Mouse (Mus musculus): Measurements from ENCODE around the gene Lix1l.

The Lix1l gene

DNA sequence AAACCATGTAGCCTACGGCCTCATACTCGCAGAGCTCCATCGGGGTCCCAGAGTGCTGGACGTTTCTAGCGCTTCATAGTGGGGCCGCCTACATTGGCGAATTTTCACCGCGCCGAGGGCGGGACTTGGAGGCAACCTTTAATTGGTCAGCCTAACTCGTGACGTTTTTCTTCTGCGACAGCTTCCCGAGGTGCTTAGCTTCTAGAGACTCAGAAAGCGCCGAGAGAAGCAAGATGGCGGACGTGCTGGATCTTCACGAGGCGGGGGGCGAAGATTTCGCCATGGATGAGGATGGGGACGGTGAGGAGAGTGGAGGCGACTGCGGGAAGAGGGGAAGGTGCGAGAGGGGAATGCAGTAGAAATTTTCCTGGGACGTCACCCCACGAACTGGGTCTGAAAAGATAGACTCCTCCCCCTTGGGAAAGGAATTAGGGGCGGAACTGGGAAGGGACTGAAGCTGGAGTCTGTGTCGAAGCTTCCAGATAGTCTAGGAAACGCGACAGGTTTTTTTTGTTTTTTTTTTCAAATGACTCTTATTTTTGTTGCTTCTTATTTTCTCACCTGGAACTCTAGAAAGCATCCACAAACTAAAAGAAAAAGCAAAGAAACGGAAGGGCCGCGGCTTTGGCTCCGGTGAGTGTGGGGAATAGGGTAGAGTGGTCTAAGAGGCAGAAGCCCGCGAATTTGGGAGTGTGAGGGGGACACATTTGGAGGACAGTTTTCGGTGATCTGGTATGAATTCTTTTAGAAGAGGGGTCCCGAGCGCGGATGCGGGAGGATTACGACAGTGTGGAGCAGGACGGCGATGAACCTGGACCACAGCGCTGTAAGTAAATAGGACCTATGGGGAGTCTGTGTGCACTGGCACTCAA is 29.0 kb downstream of the Lix1l start, which contains the start of gene Rbm8a:
Gene Rbm8a (plus strand): TSS at position 205 of the 872 bp plus-strand sequence.
- whole genome bisulfite sequencing = under 1% methylated on average over 48 of the region's 48 CpGs

- 60% methylated on average over 1 of the region's 1 CpGs for WGBS
Observed at GRCm38 (mm10) chr3:96634015-96634414, 33.1 kb downstream of the Lix1l start.

- WGBS = 2% methylated on average over 60 of the region's 60 CpGs
Observed at GRCm38 (mm10) chr3:96634928-96635879, 34.3 kb downstream of the Lix1l start, which contains the start of the genes Pex11b and Gm42957. Pex11b (plus strand) TSS chr3:96635376. Gm42957 (plus strand) TSS chr3:96635474.

DNA sequence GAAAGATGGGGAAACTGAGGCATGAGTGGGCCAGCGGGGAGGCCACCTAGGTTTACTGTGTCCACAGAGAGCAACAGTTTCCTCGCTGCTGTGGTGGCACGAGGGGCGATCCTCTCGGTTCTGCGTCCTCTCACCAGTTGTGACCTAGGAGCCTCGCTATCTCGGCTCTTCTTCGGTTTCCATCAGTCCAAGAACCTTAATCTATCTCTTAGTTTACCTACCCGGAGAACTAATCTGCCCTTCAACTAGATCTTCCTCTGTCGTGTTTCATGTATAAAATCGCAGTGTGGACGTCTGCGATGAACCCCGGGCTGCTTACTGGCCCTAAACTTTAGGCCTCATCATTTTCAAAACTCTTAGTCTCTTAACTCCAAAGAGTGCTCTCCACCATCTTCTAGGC is 35.0 kb downstream of the Lix1l start:
- 8% methylated on average over 15 of the region's 15 CpGs for WGBS

DNA sequence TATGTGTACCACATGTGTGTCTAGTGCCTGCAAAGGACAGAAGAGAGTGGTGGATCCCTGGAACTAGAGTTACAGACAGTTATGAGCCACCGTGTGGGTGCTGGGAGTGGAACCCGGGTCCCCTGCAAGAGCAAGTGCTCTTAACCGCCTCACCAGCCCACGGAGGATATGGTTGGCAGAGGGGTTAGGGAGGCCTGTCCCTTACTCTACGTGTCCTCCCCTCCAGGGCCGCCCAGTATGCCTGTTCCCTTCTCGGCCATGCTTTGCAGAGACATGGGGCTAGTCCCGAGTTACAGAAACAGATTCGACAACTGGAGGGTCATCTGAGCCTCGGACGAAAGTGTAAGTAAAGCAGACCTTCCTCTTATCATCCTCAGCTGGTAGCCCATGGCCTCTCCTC is 35.5 kb downstream of the Lix1l start:
- 72% methylated on average over 11 of the region's 11 CpGs for WGBS

DNA sequence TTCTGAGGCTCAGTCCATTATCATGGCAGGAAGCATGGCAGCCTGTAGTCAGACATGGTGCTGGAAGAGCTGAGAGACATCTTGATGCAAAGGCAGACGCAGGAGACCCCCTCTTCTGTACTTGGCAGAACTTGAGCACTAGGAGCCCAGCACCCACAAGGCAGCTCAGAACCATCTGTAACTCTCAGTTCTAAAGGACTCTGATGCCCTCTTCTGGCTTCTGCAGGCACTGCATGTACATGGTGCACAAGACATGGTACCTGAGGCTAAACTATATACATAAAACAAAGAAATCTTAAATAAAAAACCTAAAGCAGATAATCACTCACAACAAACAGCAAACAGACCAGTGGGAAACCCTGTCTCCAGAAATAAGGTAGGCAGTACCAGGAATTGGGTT is 38.3 kb downstream of the Lix1l start:
- WGBS = 61% methylated on average over 1 of the region's 1 CpGs

GRCm38 (mm10) chr3:96645018-96645649 is 44.2 kb downstream of the Lix1l start, which contains the start of gene Itga10:
Itga10 (plus strand) TSS chr3:96645584.
- 60% methylated on average over 7 of the region's 7 CpGs for WGBS

- WGBS = 86% methylated on average over 3 of the region's 3 CpGs
Observed at GRCm38 (mm10) chr3:96647365-96647764, 46.4 kb downstream of the Lix1l start.

DNA sequence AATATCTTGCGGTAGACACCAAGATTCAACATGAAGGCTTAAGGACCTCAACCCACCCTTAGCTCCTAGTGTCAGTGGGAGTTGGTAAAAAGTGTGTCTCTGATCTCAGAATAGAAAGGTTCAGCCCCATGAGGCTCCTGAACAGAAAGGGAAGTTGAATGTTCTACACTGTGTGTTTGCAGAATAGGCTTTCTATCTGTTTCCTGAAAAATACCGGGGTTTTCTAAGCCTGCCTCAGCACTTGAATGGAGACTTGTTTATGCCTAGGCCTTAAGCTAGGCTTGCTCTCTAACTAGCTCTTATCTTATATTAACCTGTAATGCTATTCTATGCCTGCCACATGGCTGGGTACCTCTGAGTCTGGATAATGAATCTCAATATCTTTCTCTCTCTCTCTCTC is 60.0 kb downstream of the Lix1l start:
- 83% methylated on average over 2 of the region's 2 CpGs for WGBS

DNA sequence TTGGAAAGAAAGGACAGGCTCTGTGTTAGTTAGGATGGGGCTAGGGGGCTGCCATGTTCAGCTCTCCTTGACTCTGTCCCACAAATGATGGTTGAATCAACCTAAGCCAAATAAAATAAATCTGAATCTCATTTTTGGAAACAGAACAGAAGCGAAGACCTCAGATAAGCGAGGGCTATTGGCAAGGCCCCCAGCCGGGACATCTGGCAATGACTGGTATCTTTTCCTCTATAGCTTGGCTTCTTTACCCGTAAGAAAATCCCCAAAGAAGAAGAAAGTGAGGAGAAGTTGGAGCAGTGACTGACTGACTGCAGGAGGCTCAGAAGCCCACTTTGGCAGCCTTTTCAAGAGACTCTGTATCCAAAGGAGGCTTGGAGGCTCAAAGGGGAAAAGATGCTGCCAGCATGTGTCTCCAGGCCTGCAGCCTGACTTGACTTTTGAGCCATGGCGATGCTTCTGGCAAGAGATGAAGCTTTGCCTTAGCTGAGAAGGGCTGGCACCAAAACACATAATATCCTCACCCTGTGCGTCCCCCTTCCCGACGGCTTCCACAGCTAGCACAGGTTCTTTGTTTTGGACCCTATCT is 61.9 kb downstream of the Lix1l start:
- WGBS = 27% methylated on average over 8 of the region's 8 CpGs

DNA sequence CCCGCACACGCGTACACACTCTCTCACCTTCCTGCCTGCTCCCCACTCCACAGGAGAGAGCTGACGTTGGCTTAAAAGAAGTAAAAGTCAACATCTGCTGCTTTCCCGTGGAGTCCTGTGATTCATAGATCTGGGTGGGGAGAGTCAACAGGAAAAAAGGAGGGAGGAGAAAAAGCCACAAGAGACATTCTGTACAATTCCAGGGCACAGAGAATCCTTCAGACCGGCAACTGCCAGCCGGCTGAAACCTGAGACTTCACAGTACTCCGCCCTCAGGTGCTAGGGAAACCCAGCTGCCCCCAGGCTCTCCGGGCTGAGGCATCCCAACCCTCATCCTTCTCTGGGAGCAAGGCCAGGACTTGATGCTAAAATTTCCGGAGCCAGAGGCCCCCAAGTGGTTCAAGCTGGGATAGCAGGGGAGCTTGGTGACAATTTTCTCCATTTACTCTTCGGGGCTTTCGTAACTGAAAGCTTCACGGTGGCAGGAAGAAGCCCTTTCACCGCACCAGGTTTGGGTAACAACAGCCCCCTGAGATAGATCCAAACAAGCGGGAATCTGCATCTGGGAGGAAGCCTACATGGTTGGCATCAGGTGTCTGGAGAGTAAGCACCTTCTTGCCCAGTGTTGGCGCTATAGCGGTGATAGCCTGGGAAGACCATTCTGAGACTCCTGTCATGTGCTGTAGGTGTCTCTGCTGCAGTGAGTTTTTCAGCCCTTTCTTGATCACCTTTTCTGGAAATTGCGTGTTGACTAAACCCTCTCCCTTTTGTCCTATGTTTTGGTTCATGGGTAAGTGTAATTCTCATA is 62.7 kb downstream of the Lix1l start:
- WGBS = 3% methylated on average over 18 of the region's 18 CpGs

- WGBS = 94% methylated on average over 7 of the region's 7 CpGs
Observed at GRCm38 (mm10) chr3:96665732-96666363, 64.9 kb downstream of the Lix1l start.

DNA sequence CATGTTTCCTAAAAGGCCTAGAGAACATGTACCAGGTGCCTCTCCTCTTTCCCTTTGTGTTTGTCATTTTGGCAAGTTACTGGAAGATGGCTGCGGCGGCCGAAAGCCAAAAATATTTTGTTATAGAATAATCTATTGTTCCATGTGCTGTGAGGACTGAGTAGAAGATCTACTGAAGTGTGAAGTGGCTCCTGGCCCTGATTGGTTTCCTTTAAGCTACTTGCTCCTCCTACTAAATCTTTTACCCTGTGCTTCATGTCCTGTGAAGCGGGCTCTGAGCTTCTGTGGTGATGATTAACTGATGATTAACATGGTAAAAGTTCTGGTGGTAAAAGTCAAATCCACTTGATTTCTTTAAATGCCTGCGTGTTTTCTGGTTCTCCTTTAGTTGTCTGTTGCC is 66.0 kb downstream of the Lix1l start:
- WGBS = 94% methylated on average over 5 of the region's 5 CpGs

DNA sequence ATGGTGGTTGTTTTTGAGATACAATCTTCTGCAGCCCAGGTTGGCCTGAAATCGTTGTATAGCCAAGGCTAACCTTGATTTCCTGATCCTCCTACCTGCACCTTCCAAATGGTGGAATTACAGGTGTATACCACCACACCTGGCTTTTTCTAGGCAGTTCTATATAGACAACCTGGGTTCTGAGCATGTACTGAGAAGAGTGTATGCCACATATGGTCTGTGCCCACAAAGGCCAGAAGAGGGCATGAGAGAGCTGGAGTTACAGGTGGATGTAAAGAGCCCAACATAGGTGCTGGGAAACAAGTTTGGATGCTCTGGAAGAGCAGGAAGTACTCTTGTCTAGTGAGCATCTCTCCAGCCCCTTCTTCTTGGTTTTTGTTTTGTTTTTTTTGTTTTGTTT is 66.4 kb downstream of the Lix1l start:
- 43% methylated on average over 1 of the region's 1 CpGs for WGBS

GRCm38 (mm10) chr3:96668424-96669067 is 67.6 kb downstream of the Lix1l start:
- WGBS = 88% methylated on average over 5 of the region's 5 CpGs

- WGBS = 5% methylated on average over 35 of the region's 35 CpGs
Observed at GRCm38 (mm10) chr3:96669727-96670468, 68.9 kb downstream of the Lix1l start, which contains the start of gene Ankrd35. Ankrd35 (plus strand) TSS chr3:96670131.

GRCm38 (mm10) chr3:96671519-96671918 is 70.6 kb downstream of the Lix1l start:
- 97% methylated on average over 5 of the region's 5 CpGs for WGBS

DNA sequence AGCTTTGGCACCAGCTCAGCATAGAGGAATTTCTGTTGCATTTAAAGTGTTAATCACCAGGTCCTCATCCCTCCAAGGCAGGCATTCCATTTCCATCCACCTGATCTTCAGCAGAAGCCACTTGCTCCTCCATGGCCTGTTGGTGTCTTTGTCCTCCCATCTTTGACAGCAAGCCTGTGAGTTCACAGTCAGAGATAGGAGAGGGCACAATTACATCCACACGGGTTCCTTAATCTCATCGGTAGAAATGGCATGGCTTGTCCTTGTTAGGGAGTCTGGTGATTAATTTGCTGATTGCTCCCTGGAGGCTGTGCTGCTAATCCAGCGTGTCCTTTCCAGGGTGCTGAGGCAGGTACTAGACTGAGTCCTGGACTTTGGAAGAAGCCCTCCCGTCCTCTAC is 72.6 kb downstream of the Lix1l start:
- 85% methylated on average over 4 of the region's 4 CpGs for WGBS

DNA sequence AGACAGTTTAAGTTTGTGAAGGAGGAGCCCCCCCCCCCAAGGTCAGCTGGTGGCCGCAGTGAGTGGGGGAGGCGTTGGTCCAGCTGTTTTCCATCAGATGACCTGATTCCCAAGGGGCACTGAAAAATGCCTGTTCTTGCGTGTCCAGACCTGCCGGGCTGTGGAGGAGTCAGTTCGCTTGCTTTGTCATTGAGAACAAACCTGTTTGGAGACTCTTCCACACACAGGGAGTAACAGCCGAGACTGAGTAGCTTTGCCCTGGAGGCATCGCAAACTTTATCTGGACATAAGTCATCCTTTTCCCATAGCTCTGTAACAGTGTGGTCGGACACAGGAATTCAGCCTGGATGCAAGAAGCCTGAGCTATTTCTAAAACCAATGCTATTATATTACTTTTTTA is 73.5 kb downstream of the Lix1l start:
- 84% methylated on average over 8 of the region's 8 CpGs for whole genome bisulfite sequencing
